Mouse (Mus musculus) kidney, embryonic 15.5 days (tissue): ENCODE results near the gene Nkd1. TPM values are rescaled to one million over a fixed set of nuclear protein-coding genes. Genes with fewer than 3 reads are reported as not detected.
A peak's percentile ranks its signal among the peaks of the same experiment; 100 is the strongest.

Experiments used
- ATAC-seq: fragments of 200-750 bp; cut with Nextera tagmentation; replicated peaks from 2 replicates; pipeline ENCODE4 v1.8.0; 2017; ENCODE audit warnings: moderate TSS enrichment; ENCODE audit not compliant: low FRiP score
- H3K27ac ChIP-seq: fragments of 300-500 bp; sonication (generic); 2 replicates; pipeline ENCODE4 v1.5.1; 2015; ENCODE audit warnings: mild to moderate bottlenecking, inconsistent platforms
- H3K27me3 ChIP-seq: fragments of 300-500 bp; sonication (generic); 2 replicates; pipeline ENCODE4 v1.6.1; 2015; ENCODE audit warnings: inconsistent platforms
- H3K36me3 ChIP-seq: fragments of 300-500 bp; sonication (generic); 2 replicates; pipeline ENCODE4 v1.6.1; 2015; ENCODE audit warnings: inconsistent platforms
- H3K4me1 ChIP-seq: fragments of 300-500 bp; sonication (generic); 2 replicates; pipeline ENCODE4 v1.6.1; 2015; ENCODE audit warnings: inconsistent platforms
- H3K4me2 ChIP-seq: fragments of 300-500 bp; sonication (generic); 2 replicates; pipeline ENCODE4 v1.6.1; 2015; ENCODE audit warnings: moderate library complexity, mild to moderate bottlenecking, inconsistent platforms
- H3K4me3 ChIP-seq: fragments of 300-500 bp; sonication (generic); replicated peaks from 2 replicates; pipeline ENCODE4 v1.5.1; 2015; ENCODE audit warnings: mild to moderate bottlenecking, inconsistent platforms
- H3K9ac ChIP-seq: fragments of 300-500 bp; sonication (generic); 2 replicates; pipeline ENCODE4 v1.6.1; 2015; ENCODE audit warnings: mild to moderate bottlenecking, inconsistent platforms
- H3K9me3 ChIP-seq: fragments of 300-500 bp; sonication (generic); replicated peaks from 2 replicates; pipeline ENCODE4 v1.6.1; 2016; ENCODE audit warnings: inconsistent platforms
- WGBS: fragments of 180-500 bp; shearing (Covaris S2); methylation state at CpG from one replicate; pipeline ENCODE4 v1.1.7; 2015; ENCODE audit warnings: mixed read lengths; 5-methylcytosine and 5-hydroxymethylcytosine counted together
- polyA plus RNA-seq: library from polyadenylated mRNA; unstranded; fragments of >200 nt; fragmentation: Nextera tagmentation; extraction: Ambion mirVana; gene quantifications from 2 replicates; pipeline ENCODE4 v1.2.1, GENCODE M21; 2015

Gene Nkd1
- polyA plus RNA-seq, 1 experiment from 2014 or later, result 68.1 TPM

DNA sequence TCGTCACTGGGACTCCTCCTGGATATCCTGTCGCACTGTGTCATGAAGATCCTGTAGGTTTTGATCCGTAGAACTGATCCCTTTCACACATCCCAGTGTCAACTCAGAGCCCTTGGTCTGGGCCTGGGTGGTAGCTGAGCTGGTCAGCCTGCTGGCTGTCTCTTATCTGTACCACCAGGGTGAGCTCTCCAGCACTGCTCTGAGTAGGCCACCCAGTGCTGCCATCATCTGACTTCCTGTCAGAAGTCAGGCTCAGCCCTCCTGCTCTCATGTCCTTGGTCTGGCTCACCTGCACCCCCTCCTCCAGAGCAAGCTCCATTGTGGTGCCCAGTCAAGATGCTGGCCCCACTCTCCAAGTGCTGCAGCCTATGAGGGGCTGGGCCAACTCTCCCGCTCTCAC is 18.8 kb downstream of the Nkd1 start:
- peaks cover 21% of the 10 kb centered on the region; the same call in 1 of the 2 replicates for H3K36me3 ChIP-seq
- WGBS, result 76% methylated on average over 4 of the region's 4 CpGs
- H3K27me3 ChIP-seq, result no peaks in the 10 kb centered on the region
- no peak overlapping the region for H3K4me3 ChIP-seq
- H3K4me2 ChIP-seq, result no peak overlapping the region
- no peak overlapping the region for H3K27ac ChIP-seq
- ATAC-seq, result no peak
- no peak overlapping the region for H3K9ac ChIP-seq
- H3K4me1 ChIP-seq, result peaks cover 69% of the 10 kb centered on the region
- H3K9me3 ChIP-seq, result no peaks in the 10 kb centered on the region

- Histone ChIP-seq H3K27ac (no peak overlapping the region), H3K4me2 (no peak overlapping the region), H3K9me3 (no peaks in the 10 kb centered on the region), H3K4me1 (peaks cover 74% of the 10 kb centered on the region), H3K27me3 (no peaks in the 10 kb centered on the region), H3K9ac (no peak overlapping the region), H3K36me3 (peaks cover 26% of the 10 kb centered on the region; the same call in 1 of the 2 replicates), H3K4me3 (no peak overlapping the region)
- 65% methylated on average over 9 of the region's 9 CpGs for WGBS
- no peak for ATAC-seq
These were observed 21.6 kb downstream of the Nkd1 start for GRCm38 (mm10) chr8:88542596-88543213.

GRCm38 (mm10) chr8:88544677-88545076 is 23.5 kb downstream of the Nkd1 start:
- Histone ChIP-seq H3K9me3 (0 out of 2 replicates have a peak, but pooled peaks cover 7% of the 10 kb centered on the region), H3K9ac (no peak overlapping the region), H3K4me1 (peaks cover 58% of the 10 kb centered on the region), H3K36me3 (peaks cover 39% of the 10 kb centered on the region), H3K4me2 (no peak overlapping the region), H3K27ac (peak overlapping the region; percentile 96), H3K27me3 (no peaks in the 10 kb centered on the region), H3K4me3 (no peak overlapping the region)
- peak; percentile 38 for ATAC-seq
- 44% methylated on average over 4 of the region's 4 CpGs for WGBS

GRCm38 (mm10) chr8:88545441-88545840 is 24.3 kb downstream of the Nkd1 start:
- Histone ChIP-seq H3K4me3 (no peak overlapping the region), H3K27ac (peak overlapping the region; percentile 96), H3K9me3 (0 out of 2 replicates have a peak, but pooled peaks cover 7% of the 10 kb centered on the region), H3K27me3 (no peaks in the 10 kb centered on the region), H3K9ac (no peak overlapping the region), H3K4me1 (peaks cover 58% of the 10 kb centered on the region), H3K36me3 (peaks cover 38% of the 10 kb centered on the region), H3K4me2 (no peak overlapping the region)
- ATAC-seq, result no peak
- WGBS, result 91% methylated on average over 7 of the region's 7 CpGs

DNA sequence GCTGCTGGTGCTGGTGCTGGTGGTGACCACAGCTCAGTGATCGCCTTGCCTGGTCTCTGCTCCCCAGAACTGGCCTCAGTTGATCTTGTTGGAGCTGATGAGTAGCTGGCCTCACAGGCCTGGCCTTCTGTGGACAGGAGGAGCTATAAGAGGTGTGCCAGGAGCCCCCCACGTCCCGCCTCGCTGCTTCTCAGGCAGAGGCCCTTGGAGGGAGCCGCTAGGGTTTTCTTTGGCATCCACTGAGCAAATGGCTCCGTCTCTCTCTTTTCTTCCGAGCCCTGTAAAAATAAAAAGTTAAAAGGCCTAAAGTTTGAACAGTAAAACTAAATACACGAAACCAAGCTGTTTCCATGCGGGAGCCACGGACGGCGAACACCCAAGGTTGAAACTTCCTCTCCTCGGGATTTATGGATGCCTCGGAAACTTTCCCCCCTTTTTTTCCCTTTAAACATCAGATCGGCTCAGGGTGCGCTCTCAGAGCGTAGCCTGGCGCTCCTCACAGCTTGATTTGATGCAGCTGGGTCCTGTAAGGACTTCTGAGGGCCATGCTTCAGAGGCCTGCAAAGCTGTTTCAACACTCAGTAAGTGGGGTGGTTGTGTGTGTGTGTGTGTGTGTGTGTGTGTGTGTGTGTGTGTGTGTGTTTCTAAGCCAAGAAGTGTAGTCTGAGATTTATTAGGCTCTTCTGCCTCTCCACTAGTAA is 25.0 kb downstream of the Nkd1 start:
- H3K9ac ChIP-seq, result no peak overlapping the region
- H3K27ac ChIP-seq, result peak overlapping the region; percentile 96
- H3K4me3 ChIP-seq, result no peak overlapping the region
- 0 out of 2 replicates have a peak overlapping the region, but pooled peaks have one; percentile 30 for H3K4me2 ChIP-seq
- no peaks in the 10 kb centered on the region for H3K27me3 ChIP-seq
- H3K4me1 ChIP-seq, result peaks cover 57% of the 10 kb centered on the region
- 0 out of 2 replicates have a peak, but pooled peaks cover 7% of the 10 kb centered on the region for H3K9me3 ChIP-seq
- WGBS, result 29% methylated on average over 18 of the region's 18 CpGs
- peaks cover 37% of the 10 kb centered on the region for H3K36me3 ChIP-seq
- peak; percentile 80 for ATAC-seq

- Histone ChIP-seq H3K27me3 (no peaks in the 10 kb centered on the region), H3K36me3 (no peaks in the 10 kb centered on the region), H3K9me3 (no peaks in the 10 kb centered on the region), H3K4me2 (no peak overlapping the region), H3K27ac (peak overlapping the region; percentile 75), H3K9ac (no peak overlapping the region), H3K4me1 (peaks cover 25% of the 10 kb centered on the region), H3K4me3 (no peak overlapping the region)
- WGBS, result 50% methylated on average over 4 of the region's 4 CpGs
- ATAC-seq, result peak; percentile 52
These were observed 34.5 kb downstream of the Nkd1 start for GRCm38 (mm10) chr8:88555669-88556068.

- no peaks in the 10 kb centered on the region for H3K27me3 ChIP-seq
- H3K4me3 ChIP-seq, result no peak overlapping the region
- WGBS, result 86% methylated on average over 6 of the region's 6 CpGs
- peaks cover 54% of the 10 kb centered on the region for H3K4me1 ChIP-seq
- no peak overlapping the region for H3K9ac ChIP-seq
- H3K4me2 ChIP-seq, result no peak overlapping the region
- no peaks in the 10 kb centered on the region for H3K36me3 ChIP-seq
- H3K9me3 ChIP-seq, result no peaks in the 10 kb centered on the region
- peak overlapping the region; percentile 38; the same call in 1 of the 2 replicates for H3K27ac ChIP-seq
- no peak for ATAC-seq
These were observed 38.9 kb downstream of the Nkd1 start for GRCm38 (mm10) chr8:88559985-88560473.

- Histone ChIP-seq H3K9ac (no peak overlapping the region), H3K36me3 (no peaks in the 10 kb centered on the region; the same call in 1 of the 2 replicates), H3K27me3 (no peaks in the 10 kb centered on the region), H3K9me3 (no peaks in the 10 kb centered on the region), H3K4me2 (no peak overlapping the region), H3K27ac (no peak overlapping the region), H3K4me1 (peaks cover 53% of the 10 kb centered on the region), H3K4me3 (no peak overlapping the region)
- WGBS, result 40% methylated on average over 3 of the region's 3 CpGs
- no peak for ATAC-seq
These were observed 40.2 kb downstream of the Nkd1 start for GRCm38 (mm10) chr8:88561402-88561801.

- H3K9me3 ChIP-seq, result no peaks in the 10 kb centered on the region
- peaks cover 83% of the 10 kb centered on the region for H3K4me1 ChIP-seq
- 0 out of 2 replicates have a peak overlapping the region, but pooled peaks have one; percentile 6 for H3K9ac ChIP-seq
- 30% methylated on average over 10 of the region's 11 CpGs for WGBS
- H3K4me3 ChIP-seq, result no peak overlapping the region
- H3K27ac ChIP-seq, result peak overlapping the region; percentile 45
- H3K4me2 ChIP-seq, result no peak overlapping the region
- no peaks in the 10 kb centered on the region for H3K27me3 ChIP-seq
- no peaks in the 10 kb centered on the region; the same call in 1 of the 2 replicates for H3K36me3 ChIP-seq
- no peak for ATAC-seq
These were observed 43.2 kb downstream of the Nkd1 start for GRCm38 (mm10) chr8:88564256-88564903.

DNA sequence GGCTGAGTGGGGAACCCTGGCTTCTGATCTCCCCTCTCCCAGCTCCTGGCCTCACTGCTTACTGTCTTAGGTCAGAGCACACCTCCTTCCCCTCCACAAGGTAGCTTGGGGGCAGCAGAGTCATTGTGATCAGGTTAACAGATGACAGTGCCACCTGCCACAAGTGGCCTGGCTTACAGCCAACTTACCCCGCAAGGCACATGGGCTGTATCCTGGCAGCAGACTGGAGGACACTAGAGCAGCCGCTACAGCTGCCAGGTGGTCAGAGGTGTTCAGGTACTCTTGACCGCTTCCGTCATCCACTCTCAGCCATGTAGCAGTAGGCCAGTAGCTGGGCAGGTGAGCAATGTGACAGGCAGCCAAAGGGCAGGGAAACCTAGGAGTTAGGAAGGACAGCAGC is 45.0 kb downstream of the Nkd1 start:
- Histone ChIP-seq H3K27me3 (no peaks in the 10 kb centered on the region), H3K4me1 (peaks cover 90% of the 10 kb centered on the region), H3K4me2 (no peak overlapping the region), H3K4me3 (no peak overlapping the region), H3K36me3 (no peaks in the 10 kb centered on the region; the same call in 1 of the 2 replicates), H3K27ac (peak overlapping the region; percentile 10; the same call in 1 of the 2 replicates), H3K9me3 (no peaks in the 10 kb centered on the region), H3K9ac (no peak overlapping the region)
- 84% methylated on average over 4 of the region's 4 CpGs for WGBS
- ATAC-seq, result no peak

DNA sequence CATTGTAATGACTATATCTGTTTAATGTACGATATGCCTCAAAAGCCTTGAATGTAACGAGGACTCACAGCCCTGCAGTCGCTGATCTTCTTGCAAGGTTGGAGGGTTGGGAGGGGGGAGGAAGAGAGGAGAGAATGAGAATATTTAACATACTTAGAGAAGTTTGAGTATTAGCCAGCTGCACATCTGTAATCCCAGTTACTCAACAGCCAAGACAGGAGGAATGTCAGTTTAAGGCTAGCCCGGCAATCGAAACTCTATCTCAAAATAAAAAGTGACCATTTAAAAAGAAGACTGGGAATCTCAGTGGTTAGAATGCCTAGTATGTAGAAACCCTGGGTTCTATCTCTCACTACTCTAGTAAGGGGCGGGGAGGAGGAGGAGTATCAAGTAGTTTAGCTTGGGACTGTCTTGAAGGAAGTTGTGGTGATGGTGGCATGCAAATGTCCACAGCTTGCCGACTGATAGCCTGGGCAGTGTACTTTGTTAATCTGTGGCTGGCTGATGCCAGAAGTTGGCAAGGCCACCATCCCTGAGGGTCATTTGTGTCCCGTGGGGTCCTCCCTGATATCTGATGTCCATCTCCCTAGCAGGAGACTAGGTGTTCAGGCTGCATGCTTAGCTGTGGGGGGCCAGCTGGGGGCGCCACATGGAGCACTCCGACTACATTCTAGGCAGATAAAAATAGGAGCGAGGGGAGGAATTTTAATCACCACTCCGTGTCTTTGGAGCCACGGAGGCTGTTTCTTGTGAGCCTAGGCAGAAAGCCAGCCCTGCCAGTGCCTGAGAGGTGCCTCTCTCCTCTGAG is 46.4 kb downstream of the Nkd1 start:
- no peaks in the 10 kb centered on the region; the same call in 1 of the 2 replicates for H3K36me3 ChIP-seq
- H3K9me3 ChIP-seq, result no peaks in the 10 kb centered on the region
- H3K27ac ChIP-seq, result peak overlapping the region; percentile 65
- H3K4me2 ChIP-seq, result no peak overlapping the region
- no peak overlapping the region for H3K9ac ChIP-seq
- 57% methylated on average over 13 of the region's 13 CpGs for WGBS
- ATAC-seq, result no peak
- H3K4me3 ChIP-seq, result no peak overlapping the region
- H3K4me1 ChIP-seq, result peaks cover 93% of the 10 kb centered on the region
- H3K27me3 ChIP-seq, result no peaks in the 10 kb centered on the region
